8 mouse cellular contexts compared by ENCODE assay signal in the genomic region with DNA sequence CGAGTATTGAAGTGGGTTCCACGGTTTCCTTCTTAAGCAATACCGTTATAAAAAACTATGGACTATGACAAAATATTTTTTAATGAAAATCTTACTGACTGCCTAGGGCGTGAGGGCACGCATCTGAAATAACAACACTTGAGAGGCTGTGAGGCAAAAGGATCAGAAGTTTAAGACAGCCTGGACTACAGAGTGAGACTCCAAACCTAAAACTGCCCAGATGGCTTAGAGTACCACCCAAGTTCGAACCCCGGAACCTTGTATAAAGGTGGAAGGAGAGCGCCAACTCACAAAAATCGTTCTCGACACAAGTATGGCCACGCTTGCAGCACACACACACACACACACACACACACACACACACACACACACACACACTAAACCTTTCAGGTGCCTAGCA. TPM values are rescaled to one million over a fixed set of nuclear protein-coding genes. Genes with fewer than 3 reads are reported as not detected.
DNase-seq lines count a peak whose midpoint lies in the region; ATAC-seq lines count a peak whose summit lies in the region.

No protein-coding gene starts in this region.

- peaks cover 12% of the 10 kb centered on the region for H3K36me3 ChIP-seq in kidney, embryonic 16.5 days (ENCODE audit: insufficient read depth, low read length)
- no peaks in the 10 kb centered on the region for H3K36me3 ChIP-seq in embryonic facial prominence, embryonic 11.5 days (replicated peaks; ENCODE audit: control insufficient read depth, insufficient read depth, low read depth, low read length)
- H3K36me3 ChIP-seq in hindbrain, embryonic 16.5 days (ENCODE audit: control insufficient read depth, insufficient read depth, low read length), result peaks cover 11% of the 10 kb centered on the region
- H3K36me3 ChIP-seq in midbrain, embryonic 16.5 days (ENCODE audit: control insufficient read depth, insufficient read depth, low read length), result peaks cover 10% of the 10 kb centered on the region; the same call in 1 of the 2 replicates

- H3K4me3 ChIP-seq in kidney, embryonic 16.5 days (ENCODE audit: low read length), result peak overlapping the region; percentile 91
- H3K4me3 ChIP-seq in embryonic facial prominence, embryonic 11.5 days (ENCODE audit: low read depth, low read length), result peak overlapping the region; percentile 63
- H3K4me3 ChIP-seq in hindbrain, embryonic 16.5 days (ENCODE audit: low read length), result peak overlapping the region; percentile 87
- H3K4me3 ChIP-seq in midbrain, embryonic 16.5 days (ENCODE audit: low read depth, low read length), result peak overlapping the region; percentile 84

- H3K27me3 ChIP-seq in kidney, embryonic 16.5 days (ENCODE audit: insufficient read depth, low read length), result no peaks in the 10 kb centered on the region
- no peaks in the 10 kb centered on the region for H3K27me3 ChIP-seq in embryonic facial prominence, embryonic 11.5 days (ENCODE audit: control insufficient read depth, insufficient read depth, low read length)
- H3K27me3 ChIP-seq in hindbrain, embryonic 16.5 days (replicated peaks; ENCODE audit: control insufficient read depth, insufficient read depth, low read length), result no peaks in the 10 kb centered on the region
- no peaks in the 10 kb centered on the region for H3K27me3 ChIP-seq in midbrain, embryonic 16.5 days (ENCODE audit: control insufficient read depth, insufficient read depth, low read depth, low read length)

- peak overlapping the region; percentile 99 for H3K4me2 ChIP-seq in kidney, embryonic 16.5 days (replicated peaks; ENCODE audit: low read depth, low read length)
- 0 out of 2 replicates have a peak overlapping the region, but pooled peaks have one; percentile 14 for H3K4me2 ChIP-seq in embryonic facial prominence, embryonic 11.5 days (ENCODE audit: low read depth, low read length)
- peak overlapping the region; percentile 87 for H3K4me2 ChIP-seq in hindbrain, embryonic 16.5 days (ENCODE audit: low read length)
- H3K4me2 ChIP-seq in midbrain, embryonic 16.5 days (ENCODE audit: low read length), result peak overlapping the region; percentile 96

- peaks cover 8% of the 10 kb centered on the region for H3K4me1 ChIP-seq in kidney, embryonic 16.5 days (ENCODE audit: insufficient read depth, low read length)
- no peaks in the 10 kb centered on the region for H3K4me1 ChIP-seq in embryonic facial prominence, embryonic 11.5 days (ENCODE audit: control insufficient read depth, insufficient read depth, low read length)
- peaks cover 22% of the 10 kb centered on the region for H3K4me1 ChIP-seq in hindbrain, embryonic 16.5 days (ENCODE audit: control insufficient read depth, insufficient read depth, low read depth, low read length)
- peaks cover 17% of the 10 kb centered on the region for H3K4me1 ChIP-seq in midbrain, embryonic 16.5 days (ENCODE audit: control insufficient read depth, insufficient read depth, low read length)

- 0 out of 2 replicates have a peak overlapping the region, but pooled peaks have one; percentile 37 for H3K27ac ChIP-seq in kidney, embryonic 16.5 days (ENCODE audit: low read length)
- no peak overlapping the region for H3K27ac ChIP-seq in embryonic facial prominence, embryonic 11.5 days (replicated peaks; ENCODE audit: low read depth, low read length)
- H3K27ac ChIP-seq in hindbrain, embryonic 16.5 days (ENCODE audit: low read depth, low read length), result peak overlapping the region; percentile 64
- H3K27ac ChIP-seq in midbrain, embryonic 16.5 days (ENCODE audit: low read length), result peak overlapping the region; percentile 75

- H3K9ac ChIP-seq in kidney, embryonic 16.5 days (replicated peaks; ENCODE audit: low read length), result peak overlapping the region; percentile 87
- peak overlapping the region; percentile 18; the same call in 1 of the 2 replicates for H3K9ac ChIP-seq in embryonic facial prominence, embryonic 11.5 days (replicated peaks; ENCODE audit: low read length)
- H3K9ac ChIP-seq in hindbrain, embryonic 16.5 days (ENCODE audit: low read depth, low read length), result peak overlapping the region; percentile 15
- peak overlapping the region; percentile 63 for H3K9ac ChIP-seq in midbrain, embryonic 16.5 days (ENCODE audit: low read depth, low read length)

- 39% methylated on average over 11 of the region's 11 CpGs for WGBS in kidney, embryonic 16.5 days
- 32% methylated on average over 11 of the region's 11 CpGs for WGBS in embryonic facial prominence, embryonic 11.5 days
- WGBS in hindbrain, embryonic 16.5 days, result 34% methylated on average over 11 of the region's 11 CpGs
- 41% methylated on average over 11 of the region's 11 CpGs for WGBS in midbrain, embryonic 16.5 days

- no peaks in the 10 kb centered on the region for H3K9me3 ChIP-seq in kidney, embryonic 16.5 days (ENCODE audit: low read length)
- no peaks in the 10 kb centered on the region for H3K9me3 ChIP-seq in embryonic facial prominence, embryonic 11.5 days (replicated peaks; ENCODE audit: control insufficient read depth, low read length)
- H3K9me3 ChIP-seq in hindbrain, embryonic 16.5 days (ENCODE audit: control insufficient read depth, low read length), result no peaks in the 10 kb centered on the region
- H3K9me3 ChIP-seq in midbrain, embryonic 16.5 days (replicated peaks; ENCODE audit: control insufficient read depth, low read length, poor library complexity, severe bottlenecking), result no peaks in the 10 kb centered on the region

- ATAC-seq in kidney, embryonic 16.5 days (ENCODE audit: low FRiP score, low TSS enrichment), result no peak
- ATAC-seq in embryonic facial prominence, embryonic 11.5 days (replicated peaks; ENCODE audit: insufficient number of reproducible peaks, low FRiP score, low TSS enrichment, low read depth), result peak; percentile 15; the same call in 1 of the 2 replicates
- peak; percentile 55 for ATAC-seq in hindbrain, embryonic 16.5 days
- ATAC-seq in midbrain, embryonic 16.5 days, result peak; percentile 29; the same call in 1 of the 2 replicates

- no peak for DNase-seq in kidney, adult 11 months
- no peak for DNase-seq in embryonic facial prominence, embryonic 11.5 days (ENCODE audit: low spot score)
- DNase-seq in urinary bladder, postnatal 36 days (ENCODE audit: low spot score in 2 of 2), result no peak
- DNase-seq in gastrocnemius, adult 8-10 months (ENCODE audit: low spot score in 2 of 2), result no peak
- no peak for DNase-seq in adrenal gland, postnatal 25 days

RNA-seq across cellular contexts. Expression of a gene that starts 0.4 kb away (rescaled TPM):
- polyA plus RNA-seq in kidney, embryonic 16.5 days (2015; fragmentation: Nextera tagmentation; extraction: Ambion mirVana), result 107 and 130 TPM in 2 replicates
- 70.8 and 78.2 TPM in 2 replicates for polyA plus RNA-seq in embryonic facial prominence, embryonic 11.5 days (2014; fragmentation: Nextera tagmentation; extraction: Ambion mirVana)
- polyA plus RNA-seq in hindbrain, embryonic 16.5 days (2015; fragmentation: Nextera tagmentation; extraction: Ambion mirVana), result 166 and 185 TPM in 2 replicates
- 191 and 202 TPM in 2 replicates for polyA plus RNA-seq in midbrain, embryonic 16.5 days (2015; fragmentation: Nextera tagmentation; extraction: Ambion mirVana)
- 10 to 100 TPM; 24.9 to 32.8 (median 31.1) TPM for total RNA-seq in gastrocnemius, adult 8-10 months (2022)
- total RNA-seq in adrenal gland, postnatal 25 days (2021), result 44.0 and 65.3 TPM in 2 replicates

RNA-seq across cellular contexts. Expression of a gene that starts 10.4 kb away (rescaled TPM):
- 8.8 and 9.3 TPM in 2 replicates for polyA plus RNA-seq in kidney, embryonic 16.5 days (2015; fragmentation: Nextera tagmentation; extraction: Ambion mirVana)
- polyA plus RNA-seq in embryonic facial prominence, embryonic 11.5 days (2014; fragmentation: Nextera tagmentation; extraction: Ambion mirVana), result 4.3 and 5.8 TPM in 2 replicates
- polyA plus RNA-seq in hindbrain, embryonic 16.5 days (2015; fragmentation: Nextera tagmentation; extraction: Ambion mirVana), result 8.2 and 8.7 TPM in 2 replicates
- polyA plus RNA-seq in midbrain, embryonic 16.5 days (2015; fragmentation: Nextera tagmentation; extraction: Ambion mirVana), result 8.2 and 8.6 TPM in 2 replicates
- 1 to 10 TPM; 4.4 to 7.2 (median 5.7) TPM for total RNA-seq in gastrocnemius, adult 8-10 months (2022)
- 8.9 and 13.9 TPM in 2 replicates for total RNA-seq in adrenal gland, postnatal 25 days (2021)

RNA-seq across cellular contexts. Expression of a gene that starts 28.0 kb away (rescaled TPM):
- polyA plus RNA-seq in kidney, embryonic 16.5 days (2015; fragmentation: Nextera tagmentation; extraction: Ambion mirVana), result 79.0 and 95.6 TPM in 2 replicates
- 14.4 and 15.4 TPM in 2 replicates for polyA plus RNA-seq in embryonic facial prominence, embryonic 11.5 days (2014; fragmentation: Nextera tagmentation; extraction: Ambion mirVana)
- 77.2 and 88.7 TPM in 2 replicates for polyA plus RNA-seq in hindbrain, embryonic 16.5 days (2015; fragmentation: Nextera tagmentation; extraction: Ambion mirVana)
- 94.0 TPM in 2 replicates for polyA plus RNA-seq in midbrain, embryonic 16.5 days (2015; fragmentation: Nextera tagmentation; extraction: Ambion mirVana)
- total RNA-seq in gastrocnemius, adult 8-10 months (2022), result 10 to 100 TPM; 22.1 to 36.3 (median 29.0) TPM
- 140 and 170 TPM in 2 replicates for total RNA-seq in adrenal gland, postnatal 25 days (2021)

Comparison
In these comparisons a context has a peak if more than half of its experiments do, and no peak if none do; other contexts are left out.
1. H3K4me2 ChIP-seq: peak in every context shown above with its lines; median percentile 99 in kidney, embryonic 16.5 days; 96 in midbrain, embryonic 16.5 days; 87 in hindbrain, embryonic 16.5 days; 14 in embryonic facial prominence, embryonic 11.5 days.
2. H3K9ac ChIP-seq: peak in every context shown above with its lines; median percentile 87 in kidney, embryonic 16.5 days; 63 in midbrain, embryonic 16.5 days; 18 in embryonic facial prominence, embryonic 11.5 days; 15 in hindbrain, embryonic 16.5 days.